Mouse (Mus musculus) left cerebral cortex, postnatal 10 days (tissue): ENCODE results near the gene Lrwd1. TPM values are rescaled to one million over a fixed set of nuclear protein-coding genes. Genes with fewer than 3 reads are reported as not detected.
A peak's percentile ranks its signal among the peaks of the same experiment; 100 is the strongest.
"Not testable (repeated sequence)": the region's sequence is repeated elsewhere in the genome, so short reads cannot be mapped to it uniquely, and the experiment has no call there.

Experiments
- DNase-seq, 2 experiments: peaks; one replicate each; pipeline ENCODE4 v3.0.0; 2021 to 2022; ENCODE audit warnings: low spot score in 2 of 2, mixed read lengths in 1 of 2; ENCODE audit errors: extremely low spot score in 1 of 2
- intact Hi-C: fragments of 180-260 bp; cut with DNase I; formaldehyde crosslinking; loops from one replicate; pipeline ENCODE4 v1.15.1; 2025
- total RNA-seq, 2 experiments: library from RNA; stranded (reverse); gene quantifications; 2 replicates each; pipeline ENCODE4 v1.2.3; 2021

Gene Lrwd1
- total RNA-seq, result 10 to 100 TPM; 11.7 to 13.2 TPM

- intact Hi-C loops, result loop anchor here (1.0 to 2.0 kb wide), 2 partner anchors 34 to 51 kb away; no protein-coding TSS in a partner anchor
- DNase-seq, result peak; percentile 95 to 98
These were observed at the start of gene Lrwd1, which contains the start of gene Alkbh4 for GRCm38 (mm10) chr5:136135571-136136291. Lrwd1 (minus strand) TSS chr5:136136074. Alkbh4 (plus strand) TSS chr5:136136146.

- no peak for DNase-seq
- intact Hi-C loops, result no loop called here
These were observed 47.9 kb upstream of the Lrwd1 start for GRCm38 (mm10) chr5:136183766-136184165.

DNA sequence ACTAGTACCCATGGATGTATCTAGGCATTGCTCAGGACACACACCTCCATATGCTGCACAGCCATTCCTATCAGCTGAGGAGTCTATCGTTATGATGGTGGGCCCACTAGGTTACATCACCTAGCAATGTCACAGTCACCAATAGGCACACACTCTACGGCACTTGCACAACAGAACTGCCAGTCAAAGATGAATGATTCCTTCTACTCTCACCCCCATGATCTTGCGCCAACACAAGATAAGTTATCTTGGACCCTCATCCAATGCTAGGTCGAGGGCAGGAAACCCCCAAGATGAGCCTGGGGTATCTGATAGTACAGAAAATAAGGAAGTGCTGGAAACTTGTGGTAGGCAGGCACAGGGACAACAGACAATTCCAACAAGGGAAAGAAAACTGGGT lies 47.0 kb upstream of the Lrwd1 start:
- no peak for DNase-seq
- intact Hi-C loops, result no loop called here

DNA sequence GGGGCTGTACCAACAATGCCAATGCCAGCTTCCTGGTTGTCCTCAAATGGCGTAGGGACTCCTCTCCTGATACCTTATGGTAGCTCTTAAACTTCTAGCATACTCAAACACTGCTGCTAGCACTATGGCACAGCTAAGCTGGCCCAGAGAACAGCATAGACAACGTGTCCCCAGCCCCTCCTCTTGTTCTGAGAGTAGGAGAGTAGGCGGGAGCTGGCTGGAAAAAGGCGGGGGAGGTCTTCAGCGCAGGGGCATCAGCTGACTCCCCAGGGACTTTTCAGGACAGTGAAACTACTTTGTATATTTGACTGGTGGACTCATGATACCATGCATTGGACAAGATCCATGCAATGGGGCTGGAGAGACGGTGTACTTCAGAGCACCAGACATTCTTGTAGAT lies 46.2 kb upstream of the Lrwd1 start:
- no peak for DNase-seq
- intact Hi-C loops, result no loop called here

DNA sequence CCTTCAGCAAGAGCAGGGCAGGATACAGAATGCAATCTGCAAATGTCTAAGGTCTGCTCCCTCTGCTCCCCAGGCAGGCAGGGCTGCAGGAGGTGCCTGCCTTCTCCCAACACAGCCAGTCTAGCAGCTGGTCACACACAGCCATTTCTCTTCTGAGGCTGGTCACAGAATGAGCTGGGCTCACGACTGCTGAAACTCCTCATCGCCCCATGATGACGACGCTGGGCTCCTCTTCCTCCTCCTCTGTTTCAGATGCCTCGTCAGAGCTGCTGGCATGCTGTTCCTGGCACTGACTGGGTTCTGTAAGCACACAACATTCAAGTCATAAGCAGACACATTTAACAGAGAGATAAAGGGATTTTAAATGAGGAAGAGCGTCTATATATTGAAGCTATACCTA lies 45.3 kb upstream of the Lrwd1 start:
- intact Hi-C loops, result no loop called here
- no peak for DNase-seq

DNA sequence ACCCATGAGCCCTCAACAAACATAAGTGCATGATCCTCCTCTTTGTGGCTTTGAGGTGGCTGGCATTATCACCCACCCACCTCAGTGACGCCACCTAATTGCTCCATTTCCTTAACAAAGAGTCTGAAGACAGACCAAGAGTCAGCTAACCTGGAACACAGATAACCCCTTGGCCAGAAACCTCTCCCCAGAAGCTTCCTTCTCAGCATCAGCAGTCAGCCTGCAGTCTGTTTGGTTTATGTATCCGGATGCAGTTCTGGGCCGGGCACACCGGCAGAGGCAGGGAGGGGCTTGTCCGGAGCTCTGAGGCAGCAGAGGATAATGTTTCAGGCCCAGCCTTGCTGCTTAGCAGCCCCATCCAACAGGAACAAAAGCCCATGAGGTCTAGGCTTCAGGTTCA lies 43.7 kb upstream of the Lrwd1 start:
- no peak for DNase-seq

DNA sequence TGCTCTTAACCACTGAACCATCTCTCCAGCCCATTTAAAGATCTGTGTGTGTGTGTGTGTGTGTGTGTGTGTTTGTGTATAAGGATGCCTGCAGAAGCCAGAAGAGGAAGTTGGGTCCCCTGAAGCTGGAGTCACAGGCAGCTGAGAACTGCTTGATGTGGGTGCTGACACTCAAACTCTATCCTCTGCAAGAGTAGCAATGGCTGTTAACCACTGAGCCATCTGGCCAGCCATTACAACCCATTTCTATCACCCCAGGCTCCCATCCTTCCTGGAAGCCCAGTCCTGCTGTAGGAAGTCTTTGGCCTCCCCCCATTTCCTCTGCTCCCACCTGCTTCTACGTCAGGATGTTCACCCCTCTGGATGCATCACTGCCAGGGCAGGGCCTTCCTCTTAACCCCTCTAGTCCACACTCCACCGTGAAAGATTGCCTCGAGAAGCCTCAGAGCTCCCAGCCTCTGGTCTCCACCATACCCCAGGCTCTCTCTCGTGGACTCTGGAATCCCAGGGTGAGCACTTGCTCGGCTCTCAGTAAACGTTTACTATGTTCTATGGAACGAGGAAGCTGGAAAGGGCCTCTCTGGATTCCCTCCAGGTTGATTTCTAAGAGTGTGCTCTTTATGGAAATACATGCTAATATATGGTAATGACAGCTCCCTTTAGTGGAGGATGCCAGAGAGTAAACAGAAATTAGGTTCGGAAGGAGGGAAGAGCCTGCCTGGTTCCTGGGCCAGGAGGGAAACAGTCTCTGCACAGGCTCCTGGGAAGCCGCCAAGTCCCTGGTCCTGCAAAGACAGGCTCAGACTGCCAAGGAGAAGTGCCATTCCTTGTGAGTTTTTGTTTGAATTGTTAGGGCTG lies 38.0 kb upstream of the Lrwd1 start:
- intact Hi-C loops, result no loop called here

More for the DNA sequence above, 43.7 kb upstream of the Lrwd1 start:
- intact Hi-C loops, result no loop called here

DNA sequence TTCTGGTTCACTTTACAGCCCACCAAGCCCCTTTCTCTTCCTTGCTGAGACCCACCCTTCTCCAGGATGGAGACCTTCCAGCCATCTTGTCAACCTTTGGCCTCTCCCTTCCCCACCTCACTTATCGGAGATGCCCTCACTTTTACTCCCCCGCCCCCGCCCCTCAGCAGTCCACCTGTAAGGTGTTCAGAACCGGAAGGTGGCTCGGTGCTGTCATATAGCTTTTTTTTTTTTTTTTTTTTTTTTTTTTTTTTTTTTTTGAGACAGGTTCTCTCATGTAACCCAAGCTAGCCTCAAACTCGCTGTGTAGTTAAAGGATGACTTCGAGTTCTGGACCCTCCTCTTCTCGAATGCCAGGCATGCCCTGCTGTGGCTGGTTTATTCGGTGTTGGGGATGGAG lies 37.1 kb upstream of the Lrwd1 start:
- DNase-seq, result no peak
- intact Hi-C loops, result no loop called here

More for the DNA sequence above, 38.0 kb upstream of the Lrwd1 start:
- peak; percentile 69 to 83 for DNase-seq

DNA sequence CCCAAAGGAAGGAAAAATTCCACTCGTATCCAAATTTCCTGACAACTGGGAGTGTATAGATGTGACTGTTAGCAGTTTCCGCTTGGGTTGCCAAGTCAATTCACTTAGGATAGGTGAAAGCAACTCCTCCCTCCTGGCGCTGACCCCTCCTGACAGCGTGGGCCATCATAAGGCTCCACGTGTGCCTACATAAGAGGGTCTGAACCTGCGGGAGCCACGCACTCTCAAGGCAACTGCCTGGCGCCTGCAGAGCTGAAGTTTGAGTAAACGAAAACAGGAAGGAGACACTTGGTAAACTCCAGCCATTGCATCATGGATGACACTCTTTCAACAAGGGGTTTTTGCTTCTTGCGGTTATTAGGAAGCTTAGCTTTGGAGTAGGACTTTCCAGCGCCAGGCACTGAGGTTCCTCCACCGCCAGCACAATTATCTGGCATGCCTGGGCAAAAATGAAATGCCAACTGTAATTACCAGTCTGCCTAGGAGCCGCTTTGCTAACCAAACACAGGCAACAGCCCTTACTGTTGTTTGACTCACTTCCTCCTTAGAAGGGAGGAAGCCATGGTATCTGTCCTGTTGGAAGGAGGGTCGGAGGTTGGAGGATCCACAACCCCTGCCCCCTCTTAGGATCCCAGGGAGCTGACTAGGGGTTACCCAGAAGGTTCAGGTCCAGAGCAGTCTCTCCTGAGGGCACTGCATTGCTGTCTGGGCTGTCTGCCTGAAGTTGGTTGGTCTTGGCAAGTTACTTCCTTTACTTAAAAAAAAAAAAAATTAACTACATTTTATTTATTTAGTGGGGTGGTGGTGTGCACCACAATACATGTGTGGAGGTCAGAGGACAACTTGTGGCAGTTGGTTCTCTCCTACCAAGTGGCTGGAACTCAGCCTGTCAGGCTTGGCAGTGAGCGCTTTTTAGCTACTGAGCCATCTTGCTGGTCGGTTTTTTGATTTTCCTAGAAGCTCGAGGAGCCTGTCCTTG lies 35.8 kb upstream of the Lrwd1 start:
- intact Hi-C loops, result no loop called here
- no peak for DNase-seq

GRCm38 (mm10) chr5:136170512-136171362 lies 34.9 kb upstream of the Lrwd1 start, which contains the start of gene Orai2:
Orai2 (minus strand) TSS chr5:136170713.
- intact Hi-C loops, result no loop called here
- DNase-seq, result peak; percentile 77 to 92

GRCm38 (mm10) chr5:136169626-136170511 lies 34.0 kb upstream of the Lrwd1 start:
- peak in 1 of 2 experiments; percentile 59 for DNase-seq
- intact Hi-C loops, result loop anchor here (1.0 kb wide), 1 partner anchor 34 kb away; the partner anchor contains the start of genes Alkbh4 and Lrwd1

DNA sequence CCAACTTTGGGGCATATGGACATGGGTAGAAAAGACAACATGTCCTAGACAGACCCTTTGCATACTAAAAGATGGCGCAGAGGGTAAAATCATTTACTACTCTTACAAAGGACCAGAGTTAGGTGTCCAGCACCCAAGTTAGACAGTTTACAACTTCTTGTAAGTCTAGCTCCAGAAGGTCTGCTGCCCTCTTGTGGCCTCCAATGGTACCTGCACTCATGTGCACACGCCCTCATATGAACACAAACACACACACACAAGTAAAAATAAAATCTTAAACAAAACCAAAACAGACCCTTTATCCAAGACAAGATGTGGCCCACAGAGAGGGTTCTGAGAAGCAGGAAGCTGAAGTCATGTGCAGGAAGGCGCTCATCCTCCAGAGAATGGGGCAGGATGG lies 32.2 kb upstream of the Lrwd1 start:
- intact Hi-C loops, result no loop called here
- no peak for DNase-seq

DNA sequence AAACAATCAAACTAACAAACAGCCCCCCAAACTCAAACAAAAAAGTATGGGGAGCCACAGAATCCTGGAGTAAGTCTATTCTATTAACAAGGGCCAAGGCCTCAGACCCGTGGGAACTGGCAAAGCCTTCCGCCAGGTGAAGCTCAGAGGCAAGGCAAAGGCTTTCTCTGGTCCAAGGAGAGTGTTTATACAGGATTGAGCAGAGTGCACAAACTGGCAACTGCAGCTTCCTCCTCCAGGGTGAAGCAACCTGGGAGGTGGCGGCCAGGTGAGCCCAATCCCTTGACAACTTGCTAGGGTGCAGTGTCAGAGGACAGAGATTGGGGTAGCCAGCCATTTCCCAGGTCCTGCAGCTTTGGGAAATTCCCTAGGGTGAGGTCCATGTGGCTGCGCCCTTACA lies 31.4 kb upstream of the Lrwd1 start:
- DNase-seq, result no peak
- intact Hi-C loops, result no loop called here

- intact Hi-C loops, result no loop called here
- no peak for DNase-seq
These were observed 29.4 kb upstream of the Lrwd1 start for GRCm38 (mm10) chr5:136165246-136165645.

DNA sequence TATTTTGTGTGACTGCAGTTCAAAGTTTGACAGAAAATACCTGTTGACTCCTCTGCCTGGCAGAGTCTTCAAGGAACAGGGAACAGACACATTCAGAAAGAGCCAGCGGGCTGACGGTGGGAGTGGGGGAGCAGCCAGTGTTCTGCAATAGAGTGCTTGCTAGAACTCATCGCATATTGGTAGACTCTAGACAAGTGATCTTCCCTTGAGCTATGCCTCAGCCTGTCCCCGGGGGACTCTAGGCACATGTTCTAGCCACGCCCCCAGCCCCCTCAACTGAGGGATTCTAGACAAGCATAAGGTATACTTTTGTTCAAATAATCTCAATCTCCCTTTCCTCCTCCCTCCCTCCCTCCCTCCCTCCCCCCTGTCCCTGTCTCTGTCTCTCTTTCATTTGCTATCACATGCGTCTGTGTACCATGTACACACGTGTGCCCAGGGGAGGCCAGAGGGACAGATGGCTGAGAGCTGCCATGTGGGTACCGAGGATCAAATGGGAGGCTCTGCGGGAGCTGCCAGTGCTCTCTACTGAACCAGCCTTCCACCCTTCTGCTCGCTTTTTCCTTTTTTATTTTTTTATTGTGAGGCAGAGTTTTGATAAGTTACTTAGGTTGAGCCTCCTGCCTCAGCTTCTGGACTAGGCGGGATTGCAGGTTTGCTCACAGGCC lies 28.1 kb upstream of the Lrwd1 start:
- DNase-seq, result no peak
- intact Hi-C loops, result no loop called here

DNA sequence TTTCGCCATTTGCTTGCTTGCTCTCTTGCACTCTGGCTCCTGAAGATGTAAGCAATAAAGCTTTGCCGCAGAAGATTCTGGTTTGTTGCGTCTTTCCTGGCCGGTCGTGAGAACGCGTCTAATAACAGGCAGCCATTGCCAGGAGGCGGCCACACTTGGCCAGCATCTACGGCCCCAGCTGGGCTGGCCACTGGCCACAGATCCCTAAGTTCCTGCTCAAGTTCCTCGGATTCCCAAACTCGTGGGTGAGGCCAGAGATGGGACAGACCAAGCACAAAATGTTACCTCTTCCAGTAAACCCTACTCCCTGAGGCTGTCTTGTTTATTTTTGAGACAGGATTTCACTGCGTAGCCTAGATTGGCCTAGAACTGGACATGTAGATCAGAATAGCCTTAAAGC lies 24.2 kb upstream of the Lrwd1 start:
- DNase-seq, intact Hi-C loops: not testable (repeated sequence)
